Mouse (Mus musculus): ENCODE measurements around the gene Zfp82. TPM values are rescaled to one million over a fixed set of nuclear protein-coding genes. Genes with fewer than 3 reads are reported as not detected.
A peak's percentile ranks its signal among the peaks of the same experiment; 100 is the strongest.

The Zfp82 gene
- polyA plus RNA-seq, 1 experiment: not detected

DNA sequence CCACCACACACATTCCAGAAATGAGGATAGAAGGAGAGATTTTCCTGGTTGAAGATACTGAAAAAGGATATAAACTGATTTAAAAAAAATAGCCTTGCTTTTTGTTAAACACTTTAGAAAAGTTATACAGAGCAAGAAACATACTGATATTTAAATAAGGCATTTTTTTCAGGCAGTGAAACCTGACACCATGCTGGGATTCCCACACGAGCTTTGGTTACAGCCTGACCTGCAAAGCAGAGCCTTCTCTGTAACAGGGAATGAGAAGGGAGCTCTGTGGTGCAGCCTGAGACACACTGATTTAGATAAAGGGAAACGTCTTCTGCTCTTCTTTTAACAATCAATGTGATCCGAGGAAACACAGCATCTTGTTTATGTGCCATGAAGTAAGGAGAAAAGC lies 19.1 kb downstream of the Zfp82 start:
- TF ChIP-seq TAL1 (IDR thresholded peaks at IDR 0.05; ENCODE audit: low read length) (no peak), GATA1 (IDR thresholded peaks at IDR 0.05; ENCODE audit: low read length) (no peak)
- Histone ChIP-seq H3K4me3 (replicated peaks) (no peak overlapping the region), H3K4me1 (ENCODE audit: control insufficient read depth) (peaks cover 13% of the 10 kb centered on the region), H3K36me3 (ENCODE audit: control insufficient read depth) (peaks cover 12% of the 10 kb centered on the region), H3K27me3 (ENCODE audit: control insufficient read depth) (no peaks in the 10 kb centered on the region), H3K9me3 (ENCODE audit: control insufficient read depth, low read length) (no peaks in the 10 kb centered on the region)

DNA sequence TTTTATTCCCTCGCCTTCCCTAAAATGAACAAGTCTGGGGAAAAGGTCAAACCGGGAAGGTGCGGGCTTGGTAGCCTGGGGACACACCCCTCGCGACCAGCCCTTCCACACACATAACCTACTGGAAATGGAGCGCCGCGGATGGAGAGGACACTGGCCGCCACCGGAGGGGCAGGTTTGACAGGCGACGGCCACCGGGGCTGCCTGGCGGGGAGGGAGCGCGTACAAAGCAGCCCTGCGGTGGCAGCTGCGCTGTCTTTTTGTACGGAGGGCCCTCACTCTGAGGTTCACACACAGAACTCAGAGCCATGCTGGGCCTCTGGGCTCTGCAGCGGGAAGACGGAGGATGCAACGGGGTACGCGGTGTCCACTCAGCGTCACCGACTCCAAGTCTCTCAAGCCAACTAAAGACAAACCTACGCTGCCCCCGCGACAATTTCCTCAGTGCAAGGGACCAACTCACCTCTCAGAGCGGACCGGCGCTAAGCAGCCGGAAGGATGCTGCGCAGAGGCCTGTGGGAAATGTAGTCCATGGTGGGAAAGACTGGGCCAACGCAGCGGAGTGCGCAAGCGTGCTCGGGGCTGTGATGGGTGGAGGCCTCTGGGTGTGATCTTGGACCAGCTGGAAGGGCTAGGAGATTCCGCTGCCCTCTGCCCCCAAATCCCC lies 21.7 kb downstream of the Zfp82 start, which contains the start of gene Zfp14:
TSS of gene Zfp14 (minus strand) at position 499 of the 667 bp plus-strand sequence.
- H3K36me3 ChIP-seq (ENCODE audit: control insufficient read depth): peaks cover 2% of the 10 kb centered on the region; the same call in 1 of the 2 replicates
- peak within 1 kb of the TSS; percentile 63 for H3K4me3 ChIP-seq (replicated peaks)
- TF ChIP-seq GATA1 (IDR thresholded peaks at IDR 0.05; ENCODE audit: low read length) (no peak), TAL1 (IDR thresholded peaks at IDR 0.05; ENCODE audit: low read length) (no peak)
- peaks cover 13% of the 10 kb centered on the region for H3K4me1 ChIP-seq (ENCODE audit: control insufficient read depth)
- no peaks in the 10 kb centered on the region for H3K9me3 ChIP-seq (ENCODE audit: control insufficient read depth, low read length)
- H3K27me3 ChIP-seq (ENCODE audit: control insufficient read depth): no peaks in the 10 kb centered on the region

DNA sequence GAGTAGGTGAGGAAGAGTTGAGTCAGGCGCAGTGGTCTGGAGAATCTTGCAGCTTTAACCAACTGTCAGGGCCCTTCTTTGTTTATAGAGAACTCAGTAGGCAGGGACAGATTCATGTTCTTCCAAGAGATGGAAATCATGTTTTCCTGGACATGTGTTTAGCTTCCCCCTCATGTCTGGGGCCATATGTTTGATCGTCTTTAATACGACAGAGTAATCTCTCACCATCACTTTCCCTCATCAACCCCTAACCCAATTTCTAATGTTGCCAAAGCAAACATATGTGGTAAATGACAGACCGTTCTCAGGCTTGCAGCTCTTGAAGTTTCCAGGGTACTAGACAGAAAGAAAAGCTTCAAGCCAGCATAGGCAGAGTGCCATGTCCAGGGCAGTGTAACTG lies 24.6 kb downstream of the Zfp82 start:
- TF ChIP-seq TAL1 (IDR thresholded peaks at IDR 0.05; ENCODE audit: low read length) (no peak), GATA1 (IDR thresholded peaks at IDR 0.05; ENCODE audit: low read length) (no peak)
- Histone ChIP-seq H3K9me3 (ENCODE audit: control insufficient read depth, low read length) (no peaks in the 10 kb centered on the region), H3K4me3 (replicated peaks) (no peak overlapping the region), H3K27me3 (ENCODE audit: control insufficient read depth) (no peaks in the 10 kb centered on the region), H3K4me1 (ENCODE audit: control insufficient read depth) (peaks cover 13% of the 10 kb centered on the region), H3K36me3 (ENCODE audit: control insufficient read depth) (no peaks in the 10 kb centered on the region)

DNA sequence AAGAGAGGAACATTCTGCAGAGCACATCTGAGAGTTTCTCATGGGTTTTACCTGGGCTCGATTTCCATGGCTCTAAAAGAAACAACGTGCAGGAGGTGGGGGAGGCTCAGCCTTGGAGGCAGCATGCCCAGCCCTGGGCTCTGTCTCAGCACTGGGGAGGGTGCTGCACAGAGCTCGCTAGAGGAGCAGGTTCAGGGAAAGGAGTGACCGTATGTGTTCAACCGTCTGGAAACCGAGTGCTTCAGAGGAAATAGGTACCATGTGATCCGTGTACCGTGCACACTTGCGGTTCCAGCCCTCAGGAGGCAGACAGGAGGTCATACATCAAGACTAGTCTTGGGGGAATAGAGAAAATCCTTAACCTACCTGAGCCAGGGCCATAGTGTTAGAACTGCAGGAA lies 28.3 kb downstream of the Zfp82 start:
- no peak overlapping the region for H3K4me3 ChIP-seq (replicated peaks)
- H3K9me3 ChIP-seq (ENCODE audit: control insufficient read depth, low read length): no peaks in the 10 kb centered on the region
- no peaks in the 10 kb centered on the region for H3K27me3 ChIP-seq (ENCODE audit: control insufficient read depth)
- TF ChIP-seq TAL1 (IDR thresholded peaks at IDR 0.05; ENCODE audit: low read length) (no peak), GATA1 (IDR thresholded peaks at IDR 0.05; ENCODE audit: low read length) (no peak)
- H3K36me3 ChIP-seq (ENCODE audit: control insufficient read depth): no peaks in the 10 kb centered on the region
- H3K4me1 ChIP-seq (ENCODE audit: control insufficient read depth): no peaks in the 10 kb centered on the region

DNA sequence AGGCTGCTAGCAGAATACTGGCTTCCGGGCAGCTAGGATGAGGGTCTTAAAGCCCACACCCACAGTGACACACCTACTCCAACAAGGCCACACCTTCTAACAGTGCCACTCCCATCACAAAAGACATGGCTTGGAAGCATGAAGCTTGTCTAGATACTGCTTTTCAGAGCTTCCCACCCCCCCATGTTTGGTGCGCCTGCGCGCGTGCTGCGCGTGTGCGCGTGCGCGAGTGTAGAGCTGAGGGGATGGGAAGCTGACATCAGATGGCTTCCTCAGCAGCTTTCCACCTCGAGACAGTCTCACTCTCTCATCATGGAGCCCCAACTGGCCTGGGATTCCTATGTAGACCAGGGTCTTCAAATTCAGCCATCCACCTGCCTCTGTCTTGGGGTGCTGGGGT lies 38.4 kb downstream of the Zfp82 start:
- Histone ChIP-seq H3K36me3 (ENCODE audit: control insufficient read depth) (no peaks in the 10 kb centered on the region; the same call in 1 of the 2 replicates), H3K4me3 (replicated peaks) (no peak overlapping the region), H3K4me1 (ENCODE audit: control insufficient read depth) (peaks cover 13% of the 10 kb centered on the region), H3K27me3 (ENCODE audit: control insufficient read depth) (no peaks in the 10 kb centered on the region), H3K9me3 (ENCODE audit: control insufficient read depth, low read length) (peaks cover 2% of the 10 kb centered on the region; the same call in 1 of the 2 replicates)
- no peak for TF ChIP-seq TAL1 (IDR thresholded peaks at IDR 0.05; ENCODE audit: low read length)

DNA sequence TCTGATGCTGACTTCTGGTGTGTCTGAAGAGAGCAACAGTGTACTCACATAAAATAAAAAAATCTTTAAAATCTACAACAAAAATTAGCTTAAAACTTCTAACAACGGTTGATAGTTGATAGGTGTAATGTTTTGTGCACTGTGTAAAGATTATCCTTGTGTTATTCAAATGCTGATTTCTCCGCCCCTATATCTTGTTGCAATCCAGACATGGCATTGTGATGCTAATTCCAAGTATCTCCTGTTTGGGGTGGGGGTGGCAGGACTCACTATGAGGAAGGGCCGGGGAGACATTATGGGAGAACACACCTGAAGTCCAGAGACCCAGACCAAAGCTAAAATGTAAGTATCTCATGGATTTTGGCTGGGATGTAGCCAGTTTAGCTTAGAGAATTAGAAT lies 41.3 kb downstream of the Zfp82 start:
- no peak for TF ChIP-seq TAL1 (IDR thresholded peaks at IDR 0.05; ENCODE audit: low read length)
- no peak for TF ChIP-seq GATA1 (IDR thresholded peaks at IDR 0.05; ENCODE audit: low read length)
- Histone ChIP-seq H3K36me3 (ENCODE audit: control insufficient read depth) (peaks cover 7% of the 10 kb centered on the region), H3K9me3 (ENCODE audit: control insufficient read depth, low read length) (peaks cover 2% of the 10 kb centered on the region; the same call in 1 of the 2 replicates), H3K27me3 (ENCODE audit: control insufficient read depth) (no peaks in the 10 kb centered on the region), H3K4me1 (ENCODE audit: control insufficient read depth) (peaks cover 14% of the 10 kb centered on the region), H3K4me3 (replicated peaks) (no peak overlapping the region)

DNA sequence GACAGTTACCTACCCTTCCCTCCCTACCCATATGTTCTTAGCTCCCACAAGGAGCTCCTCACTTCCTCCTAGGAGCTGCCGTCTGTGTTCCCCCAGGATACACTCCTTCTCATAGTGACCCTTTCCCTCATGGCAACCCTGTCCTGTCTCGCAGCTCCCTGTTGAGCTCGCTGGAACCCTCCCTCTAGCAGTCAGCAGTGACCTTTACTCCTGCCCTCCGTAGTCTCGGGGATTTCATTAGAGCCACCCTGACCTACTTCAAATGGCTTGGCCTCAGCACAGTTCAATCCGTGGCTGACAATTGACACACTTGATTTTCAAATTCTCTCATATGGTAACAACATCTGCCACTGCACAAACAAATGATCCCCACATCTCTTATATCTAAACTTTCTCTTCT lies 42.0 kb downstream of the Zfp82 start:
- Histone ChIP-seq H3K4me1 (ENCODE audit: control insufficient read depth) (peaks cover 20% of the 10 kb centered on the region), H3K36me3 (ENCODE audit: control insufficient read depth) (peaks cover 12% of the 10 kb centered on the region), H3K27me3 (ENCODE audit: control insufficient read depth) (no peaks in the 10 kb centered on the region), H3K9me3 (ENCODE audit: control insufficient read depth, low read length) (peaks cover 2% of the 10 kb centered on the region; the same call in 1 of the 2 replicates), H3K4me3 (replicated peaks) (no peak overlapping the region)
- no peak for TF ChIP-seq TAL1 (IDR thresholded peaks at IDR 0.05; ENCODE audit: low read length)
- no peak for TF ChIP-seq GATA1 (IDR thresholded peaks at IDR 0.05; ENCODE audit: low read length)

DNA sequence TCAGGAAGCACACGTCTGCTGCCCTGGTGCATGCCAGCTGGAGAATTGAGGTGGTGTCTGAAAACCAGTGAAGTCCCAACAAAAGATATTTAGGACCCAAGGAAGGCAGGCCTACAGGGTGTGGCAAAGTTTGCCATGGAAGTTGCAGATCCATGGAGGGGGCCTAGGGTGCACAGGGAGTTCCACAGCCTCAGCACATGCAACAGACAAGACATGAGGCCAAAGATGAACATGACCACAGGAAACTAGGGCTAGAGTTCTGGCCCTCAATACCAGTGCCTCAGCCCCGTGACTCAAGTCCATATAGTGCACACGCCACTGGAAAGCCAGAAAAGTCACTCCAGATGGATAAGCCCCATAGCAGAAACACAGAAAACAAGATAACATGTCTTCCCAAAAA lies 44.1 kb downstream of the Zfp82 start:
- H3K4me3 ChIP-seq (replicated peaks): no peak overlapping the region
- H3K4me1 ChIP-seq (ENCODE audit: control insufficient read depth): peaks cover 16% of the 10 kb centered on the region
- no peaks in the 10 kb centered on the region for H3K9me3 ChIP-seq (ENCODE audit: control insufficient read depth, low read length)
- TF ChIP-seq GATA1 (IDR thresholded peaks at IDR 0.05; ENCODE audit: low read length): no peak
- no peak for TF ChIP-seq TAL1 (IDR thresholded peaks at IDR 0.05; ENCODE audit: low read length)
- H3K27me3 ChIP-seq (ENCODE audit: control insufficient read depth): no peaks in the 10 kb centered on the region
- peaks cover 26% of the 10 kb centered on the region for H3K36me3 ChIP-seq (ENCODE audit: control insufficient read depth)

DNA sequence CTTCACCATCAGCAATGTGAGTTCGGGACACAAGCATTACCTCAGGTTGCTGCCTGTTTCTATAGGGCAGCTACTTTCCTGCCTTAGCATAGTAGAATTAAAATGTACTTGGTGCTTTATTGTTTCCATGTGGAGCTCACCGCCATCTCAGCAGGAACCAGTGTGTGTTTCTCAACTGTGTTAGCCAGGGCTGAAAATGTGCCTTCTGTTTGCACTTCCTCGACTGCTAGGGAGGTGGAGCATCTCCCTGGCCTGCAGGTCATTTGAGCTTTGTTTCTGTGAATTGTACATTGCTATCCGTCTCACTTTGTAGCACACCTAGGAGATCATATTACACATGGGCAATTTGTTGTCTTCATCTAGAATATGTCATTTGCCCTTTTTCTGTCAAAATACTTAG lies 45.4 kb downstream of the Zfp82 start:
- H3K4me3 ChIP-seq (replicated peaks): no peak overlapping the region
- TF ChIP-seq TAL1 (IDR thresholded peaks at IDR 0.05; ENCODE audit: low read length) (no peak), GATA1 (IDR thresholded peaks at IDR 0.05; ENCODE audit: low read length) (no peak)
- H3K4me1 ChIP-seq (ENCODE audit: control insufficient read depth): peaks cover 23% of the 10 kb centered on the region
- H3K27me3 ChIP-seq (ENCODE audit: control insufficient read depth): no peaks in the 10 kb centered on the region
- H3K36me3 ChIP-seq (ENCODE audit: control insufficient read depth): peaks cover 38% of the 10 kb centered on the region
- no peaks in the 10 kb centered on the region for H3K9me3 ChIP-seq (ENCODE audit: control insufficient read depth, low read length)

DNA sequence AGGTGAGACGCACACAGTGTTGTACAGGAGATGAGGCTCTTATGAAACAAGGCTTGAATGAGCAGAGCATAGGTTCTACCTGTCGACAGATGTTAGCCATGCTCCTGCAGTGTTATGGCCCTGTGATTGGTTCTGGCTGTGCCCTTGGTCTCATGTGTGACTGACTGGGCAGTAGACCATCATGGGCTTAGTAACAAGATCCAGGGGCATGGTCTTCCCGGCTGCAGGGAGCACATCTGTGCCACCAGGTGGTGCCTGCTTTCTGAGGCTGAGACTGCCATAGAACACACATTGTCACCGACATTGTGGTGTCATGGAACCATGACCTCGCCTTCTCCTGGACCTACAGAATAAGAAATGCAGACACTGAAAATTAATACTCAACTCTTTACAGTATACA lies 47.3 kb downstream of the Zfp82 start:
- TF ChIP-seq TAL1 (IDR thresholded peaks at IDR 0.05; ENCODE audit: low read length) (no peak), GATA1 (IDR thresholded peaks at IDR 0.05; ENCODE audit: low read length) (no peak)
- Histone ChIP-seq H3K4me3 (replicated peaks) (no peak overlapping the region), H3K27me3 (ENCODE audit: control insufficient read depth) (no peaks in the 10 kb centered on the region), H3K4me1 (ENCODE audit: control insufficient read depth) (peaks cover 23% of the 10 kb centered on the region), H3K9me3 (ENCODE audit: control insufficient read depth, low read length) (no peaks in the 10 kb centered on the region), H3K36me3 (ENCODE audit: control insufficient read depth) (peaks cover 54% of the 10 kb centered on the region)

Data from erythroblast, embryonic 14.5 days (primary cell).